Mouse (Mus musculus) erythroblast, adult 5-6 weeks (primary cell): Measurements from ENCODE around the gene Olfr331. TPM values are rescaled to one million over a fixed set of nuclear protein-coding genes. Genes with fewer than 3 reads are reported as not detected.
"Not testable (repeated sequence)": the region's sequence is repeated elsewhere in the genome, so short reads cannot be mapped to it uniquely, and the experiment has no call there.

Source experiments
- ATAC-seq: replicated peaks from 2 replicates; pipeline ENCODE4 v1.8.0; 2016; ENCODE audit warnings: moderate number of reproducible peaks, mild to moderate bottlenecking, moderate TSS enrichment, inconsistent platforms; ENCODE audit not compliant: poor library complexity, low FRiP score, severe bottlenecking
- total RNA-seq, 2 experiments: library from RNA; stranded (forward) in 1 of 2; stranded (reverse) in 1 of 2; fragments of 150-400 nt in 1 of 2; fragments of 200-764, 138-1000 nt in 1 of 2; gene quantifications; 2 replicates each; pipeline versions ENCODE4 v1.2.3 to v1.2.4; 2015 to 2017; ENCODE audit warnings: low replicate concordance in 2 of 2

The Olfr331 gene
- total RNA-seq (2015; ENCODE audit: low replicate concordance) (not detected in 2 replicates), total RNA-seq (2017; ENCODE audit: low replicate concordance) (not detected in 2 replicates)

DNA sequence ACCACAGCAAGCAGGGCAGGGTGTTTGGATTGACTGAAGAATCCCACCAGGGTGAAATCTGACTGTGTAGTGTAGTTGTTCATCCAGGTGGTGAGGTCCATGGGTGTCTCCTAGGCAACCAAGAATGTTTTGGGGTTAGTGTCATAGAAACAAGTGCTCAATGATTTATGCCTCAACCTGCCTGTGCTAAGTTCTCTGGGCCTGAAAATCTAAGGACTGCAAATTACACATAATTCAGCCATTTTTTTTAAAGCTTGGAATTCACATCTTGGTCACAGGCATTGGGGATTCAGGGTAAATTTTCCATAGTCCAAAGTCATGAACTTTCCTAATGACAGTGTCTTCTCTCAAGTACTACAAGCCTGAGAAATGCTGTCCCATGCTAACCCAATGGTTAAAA lies at the start of gene Olfr331:
Olfr331 (minus strand) TSS at position 101 of the 400 bp plus-strand sequence.
- ATAC-seq: not testable (repeated sequence)

DNA sequence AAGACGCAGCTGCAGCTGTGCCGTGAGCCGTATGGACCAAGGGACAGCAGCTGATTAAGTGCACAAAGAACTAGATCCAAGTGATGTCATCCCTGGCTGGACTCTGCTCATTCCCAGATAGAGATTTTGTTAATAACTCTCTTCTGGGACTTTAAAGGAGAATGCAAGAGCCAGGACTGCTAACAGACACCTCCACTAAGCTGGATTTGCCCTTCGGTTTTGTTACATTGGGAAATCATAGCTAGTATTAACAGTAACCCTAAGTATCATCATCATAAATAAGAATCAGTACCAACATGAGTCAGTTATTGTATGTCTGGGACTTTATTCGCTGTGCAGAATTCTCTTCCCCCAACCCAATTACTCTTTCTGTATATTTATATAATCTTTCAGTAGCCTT lies 44.0 kb upstream of the Olfr331 start, which contains the start of gene Olfr329-ps:
Olfr329-ps (minus strand) TSS at position 101 of the 400 bp plus-strand sequence.
- ATAC-seq: no peak

GRCm38 (mm10) chr11:58534736-58535135 lies 32.4 kb upstream of the Olfr331 start, which contains the start of gene Olfr330:
TSS of gene Olfr330 (minus strand) at chr11:58534836.
- not testable (repeated sequence) for ATAC-seq

DNA sequence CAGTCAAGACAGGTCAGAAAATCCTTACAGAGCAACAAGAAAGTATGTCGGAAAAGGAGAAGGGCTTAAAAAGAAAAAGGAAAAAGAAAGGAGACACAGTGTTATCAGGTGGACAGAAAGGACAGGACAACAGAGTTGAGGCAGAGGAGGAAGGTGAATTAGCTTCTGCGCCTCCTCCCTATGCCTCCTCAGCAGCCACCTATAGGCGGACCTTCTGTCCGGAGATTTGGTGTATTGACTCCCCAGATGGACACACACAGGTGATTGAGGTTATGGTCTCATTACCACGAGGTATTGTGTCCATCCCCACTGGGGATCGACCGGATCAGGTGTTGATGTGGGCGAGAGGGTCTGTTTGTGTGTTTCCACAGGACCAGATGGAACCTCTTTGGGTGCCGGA lies 17.4 kb upstream of the Olfr331 start:
- not testable (repeated sequence) for ATAC-seq

DNA sequence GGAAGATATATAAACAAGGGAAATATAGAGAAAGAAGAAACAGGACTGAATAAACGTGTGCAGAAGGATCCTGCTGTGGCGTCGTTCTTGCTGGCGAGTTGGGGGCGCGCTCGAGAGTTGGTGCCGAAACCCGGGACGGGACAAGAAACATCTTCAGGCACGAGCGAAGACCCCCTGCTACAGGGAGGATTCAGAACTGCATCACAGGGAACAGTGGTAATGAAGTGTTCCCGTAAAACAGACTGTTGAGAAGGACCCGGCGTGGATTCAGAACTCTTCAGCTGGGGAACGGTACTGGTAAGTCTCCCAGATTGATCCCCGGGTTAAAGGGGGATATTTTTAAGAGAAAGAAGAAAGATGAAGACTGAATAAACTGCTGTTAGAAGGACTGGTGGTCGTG lies 16.5 kb upstream of the Olfr331 start:
- not testable (repeated sequence) for ATAC-seq

DNA sequence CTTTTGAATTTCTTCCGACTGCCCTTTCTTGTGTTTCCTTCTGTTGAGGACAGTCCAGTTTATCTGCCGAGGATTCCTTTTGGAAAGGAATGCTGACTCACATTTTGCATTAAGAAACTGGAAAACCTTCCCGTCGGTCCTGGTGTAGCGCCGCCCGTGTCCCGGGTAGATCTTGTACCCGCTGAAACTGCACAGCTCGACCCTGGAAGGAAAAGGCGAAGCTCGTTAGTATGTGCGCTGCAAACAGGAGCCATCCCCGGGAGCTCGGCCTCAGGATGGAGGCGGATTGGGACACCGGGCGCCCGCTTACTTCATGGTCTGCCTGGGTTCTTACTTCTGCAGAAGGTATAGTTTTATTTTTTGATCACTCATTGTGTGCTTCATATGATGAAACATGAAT lies 6.7 kb upstream of the Olfr331 start:
- ATAC-seq: peak; percentile 74

GRCm38 (mm10) chr11:58499290-58499689 lies 3.1 kb downstream of the Olfr331 start:
- no peak for ATAC-seq

GRCm38 (mm10) chr11:58498761-58499160 lies 3.6 kb downstream of the Olfr331 start:
- no peak for ATAC-seq

DNA sequence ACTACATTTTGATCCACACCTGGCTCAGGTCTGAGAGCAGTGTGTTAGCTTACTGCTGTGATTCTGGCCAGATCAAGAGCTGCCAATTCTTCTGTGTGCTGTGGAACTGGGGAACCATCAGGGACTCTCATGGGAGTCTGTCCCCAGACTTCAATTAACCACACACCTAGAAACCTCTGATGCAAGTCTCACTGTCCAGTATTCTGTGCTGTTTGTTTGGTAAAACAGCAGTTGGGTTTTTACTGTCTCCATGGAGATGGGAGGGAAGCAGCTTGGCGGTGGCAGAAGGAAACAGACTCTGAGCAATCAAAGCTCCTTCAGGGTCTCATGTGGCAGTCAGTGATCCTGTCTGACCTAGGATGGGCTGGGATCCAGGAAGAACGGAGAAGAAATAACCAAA lies 9.9 kb downstream of the Olfr331 start, which contains the start of gene Olfr332:
Olfr332 (minus strand) TSS at position 101 of the 400 bp plus-strand sequence.
- ATAC-seq: no peak

GRCm38 (mm10) chr11:58462170-58462569 lies 40.2 kb downstream of the Olfr331 start, which contains the start of gene Olfr30:
TSS of gene Olfr30 (minus strand) at chr11:58462270.
- no peak for ATAC-seq

- ATAC-seq: no peak
Observed at GRCm38 (mm10) chr11:58453592-58453991, 48.8 kb downstream of the Olfr331 start.

- ATAC-seq: no peak
Observed at GRCm38 (mm10) chr11:58452759-58453158, 49.6 kb downstream of the Olfr331 start, which contains the start of gene Lypd9. TSS of gene Lypd9 (minus strand) at chr11:58452923.

Other genes with a start within 250 kb of the Olfr331 start
- gene 4930438A08Rik, start 227.8 kb downstream of the Olfr331 start, total RNA-seq (2015; ENCODE audit: low replicate concordance): 18.4 and 20.9 TPM in 2 replicates
- gene 4930438A08Rik, start 227.8 kb downstream of the Olfr331 start, total RNA-seq (2017; ENCODE audit: low replicate concordance): 11.7 and 16.9 TPM in 2 replicates
- 1.5 and 4.6 TPM in 2 replicates for gene Zfp692, start 195.5 kb downstream of the Olfr331 start, total RNA-seq (2015; ENCODE audit: low replicate concordance)
- 3.8 and 3.9 TPM in 2 replicates for gene Zfp692, start 195.5 kb downstream of the Olfr331 start, total RNA-seq (2017; ENCODE audit: low replicate concordance)
- gene Zfp672, start 172.2 kb downstream of the Olfr331 start, total RNA-seq (2015; ENCODE audit: low replicate concordance): 15.0 and 31.9 TPM in 2 replicates
- gene Zfp672, start 172.2 kb downstream of the Olfr331 start, total RNA-seq (2017; ENCODE audit: low replicate concordance): 28.5 and 31.1 TPM in 2 replicates
- gene Sh3bp5l, start 171.8 kb downstream of the Olfr331 start, total RNA-seq (2015; ENCODE audit: low replicate concordance): 13.6 and 20.0 TPM in 2 replicates
- gene Sh3bp5l, start 171.8 kb downstream of the Olfr331 start, total RNA-seq (2017; ENCODE audit: low replicate concordance): 31.9 and 94.6 TPM in 2 replicates
- not detected in 2 replicates for gene Lypd8, start 123.5 kb downstream of the Olfr331 start, total RNA-seq (2015; ENCODE audit: low replicate concordance)
- gene Lypd8, start 123.5 kb downstream of the Olfr331 start, total RNA-seq (2017; ENCODE audit: low replicate concordance): not detected in 2 replicates
- gene 1810065E05Rik, start 81.5 kb downstream of the Olfr331 start, total RNA-seq (2015; ENCODE audit: low replicate concordance): not detected in 2 replicates
- not detected in 2 replicates for gene 1810065E05Rik, start 81.5 kb downstream of the Olfr331 start, total RNA-seq (2017; ENCODE audit: low replicate concordance)
- not detected in 2 replicates for gene Gm12253, start 70.0 kb downstream of the Olfr331 start, total RNA-seq (2015; ENCODE audit: low replicate concordance)
- not detected in 2 replicates for gene Gm12253, start 70.0 kb downstream of the Olfr331 start, total RNA-seq (2017; ENCODE audit: low replicate concordance)
- gene Lypd9, start 49.6 kb downstream of the Olfr331 start, total RNA-seq (2015; ENCODE audit: low replicate concordance): not detected in 2 replicates
- gene Lypd9, start 49.6 kb downstream of the Olfr331 start, total RNA-seq (2017; ENCODE audit: low replicate concordance): not detected in 2 replicates
- gene Olfr30, start 40.3 kb downstream of the Olfr331 start, total RNA-seq (2015; ENCODE audit: low replicate concordance): not detected in 2 replicates
- gene Olfr30, start 40.3 kb downstream of the Olfr331 start, total RNA-seq (2017; ENCODE audit: low replicate concordance): not detected in 2 replicates
- gene Olfr332, start 10.0 kb downstream of the Olfr331 start, total RNA-seq (2015; ENCODE audit: low replicate concordance): not detected in 2 replicates
- not detected in 2 replicates for gene Olfr332, start 10.0 kb downstream of the Olfr331 start, total RNA-seq (2017; ENCODE audit: low replicate concordance)
- gene Olfr330, start 32.3 kb upstream of the Olfr331 start, total RNA-seq (2015; ENCODE audit: low replicate concordance): not detected in 2 replicates
- gene Olfr330, start 32.3 kb upstream of the Olfr331 start, total RNA-seq (2017; ENCODE audit: low replicate concordance): not detected in 2 replicates
- gene Olfr329-ps, start 43.9 kb upstream of the Olfr331 start, total RNA-seq (2015; ENCODE audit: low replicate concordance): not detected in 2 replicates
- not detected in 2 replicates for gene Olfr329-ps, start 43.9 kb upstream of the Olfr331 start, total RNA-seq (2017; ENCODE audit: low replicate concordance)
- not detected in 2 replicates for gene Olfr328, start 53.1 kb upstream of the Olfr331 start, total RNA-seq (2015; ENCODE audit: low replicate concordance)
- gene Olfr328, start 53.1 kb upstream of the Olfr331 start, total RNA-seq (2017; ENCODE audit: low replicate concordance): 0.42 TPM in 1 of 2 replicates, not detected in the other
- not detected in 2 replicates for gene Olfr224, start 68.0 kb upstream of the Olfr331 start, total RNA-seq (2015; ENCODE audit: low replicate concordance)
- not detected in 2 replicates for gene Olfr224, start 68.0 kb upstream of the Olfr331 start, total RNA-seq (2017; ENCODE audit: low replicate concordance)
- not detected in 2 replicates for gene Olfr325, start 75.2 kb upstream of the Olfr331 start, total RNA-seq (2015; ENCODE audit: low replicate concordance)
- not detected in 2 replicates for gene Olfr325, start 75.2 kb upstream of the Olfr331 start, total RNA-seq (2017; ENCODE audit: low replicate concordance)
- not detected in 2 replicates for gene Olfr324, start 92.5 kb upstream of the Olfr331 start, total RNA-seq (2015; ENCODE audit: low replicate concordance)
- gene Olfr324, start 92.5 kb upstream of the Olfr331 start, total RNA-seq (2017; ENCODE audit: low replicate concordance): 0.14 TPM in 1 of 2 replicates, not detected in the other
- not detected in 2 replicates for gene 2210407C18Rik, start 113.5 kb upstream of the Olfr331 start, total RNA-seq (2015; ENCODE audit: low replicate concordance)
- gene 2210407C18Rik, start 113.5 kb upstream of the Olfr331 start, total RNA-seq (2017; ENCODE audit: low replicate concordance): not detected in 2 replicates
- gene Olfr323, start 127.9 kb upstream of the Olfr331 start, total RNA-seq (2015; ENCODE audit: low replicate concordance): 3.5 TPM in 1 of 2 replicates, not detected in the other
- not detected in 2 replicates for gene Olfr323, start 127.9 kb upstream of the Olfr331 start, total RNA-seq (2017; ENCODE audit: low replicate concordance)
- gene Trim58, start 137.9 kb upstream of the Olfr331 start, total RNA-seq (2015; ENCODE audit: low replicate concordance): 320 and 369 TPM in 2 replicates
- gene Trim58, start 137.9 kb upstream of the Olfr331 start, total RNA-seq (2017; ENCODE audit: low replicate concordance): 372 and 438 TPM in 2 replicates
- gene Olfr322, start 156.2 kb upstream of the Olfr331 start, total RNA-seq (2015; ENCODE audit: low replicate concordance): 0.38 and 1.0 TPM in 2 replicates
- 0.42 and 1.0 TPM in 2 replicates for gene Olfr322, start 156.2 kb upstream of the Olfr331 start, total RNA-seq (2017; ENCODE audit: low replicate concordance)
- not detected in 2 replicates for gene Olfr320, start 178.5 kb upstream of the Olfr331 start, total RNA-seq (2015; ENCODE audit: low replicate concordance)
- gene Olfr320, start 178.5 kb upstream of the Olfr331 start, total RNA-seq (2017; ENCODE audit: low replicate concordance): not detected in 2 replicates
- gene Olfr319, start 196.6 kb upstream of the Olfr331 start, total RNA-seq (2015; ENCODE audit: low replicate concordance): not detected in 2 replicates
- not detected in 2 replicates for gene Olfr319, start 196.6 kb upstream of the Olfr331 start, total RNA-seq (2017; ENCODE audit: low replicate concordance)
- gene Olfr318, start 221.4 kb upstream of the Olfr331 start, total RNA-seq (2015; ENCODE audit: low replicate concordance): not detected in 2 replicates
- not detected in 2 replicates for gene Olfr318, start 221.4 kb upstream of the Olfr331 start, total RNA-seq (2017; ENCODE audit: low replicate concordance)
- not detected in 2 replicates for gene Olfr317, start 236.6 kb upstream of the Olfr331 start, total RNA-seq (2015; ENCODE audit: low replicate concordance)
- not detected in 2 replicates for gene Olfr317, start 236.6 kb upstream of the Olfr331 start, total RNA-seq (2017; ENCODE audit: low replicate concordance)